Mouse (Mus musculus) liver, embryonic 14.5 days (tissue): ENCODE data around the gene Gm26558. TPM values are rescaled to one million over a fixed set of nuclear protein-coding genes. Genes with fewer than 3 reads are reported as not detected.

ENCODE experiments used
- ATAC-seq: fragments of 200-750 bp; cut with Nextera tagmentation; 2 replicates; pipeline ENCODE4 v1.8.0; 2017; ENCODE audit warnings: moderate number of reproducible peaks, mild to moderate bottlenecking, moderate library complexity; ENCODE audit not compliant: insufficient read depth
- DNase-seq, 3 experiments: peaks; one replicate each; pipeline ENCODE4 v3.0.0-alpha.2; 2012 to 2013; ENCODE audit warnings: low read depth in 3 of 3, low spot score in 3 of 3
- H3K27ac ChIP-seq: fragments of 300-500 bp; sonication (generic); 2 replicates; pipeline ENCODE4 v1.5.1; 2014; ENCODE audit warnings: moderate library complexity, mild to moderate bottlenecking, control low read depth, inconsistent platforms
- H3K27me3 ChIP-seq: fragments of 300-500 bp; sonication (generic); 2 replicates; pipeline ENCODE4 v1.6.1; 2014; ENCODE audit warnings: mild to moderate bottlenecking, low read length, moderate library complexity; ENCODE audit not compliant: control insufficient read depth, insufficient read depth
- H3K36me3 ChIP-seq: fragments of 300-500 bp; sonication (generic); replicated peaks from 2 replicates; pipeline ENCODE4 v1.6.1; 2014; ENCODE audit warnings: low read depth; ENCODE audit not compliant: control insufficient read depth, insufficient read depth
- H3K4me1 ChIP-seq, 2 experiments: fragments of 200-500 bp in 1 of 2; fragments of 300-500 bp in 1 of 2; sonication (generic) in 1 of 2; replicated peaks; 2 replicates each; pipeline ENCODE4 v1.6.1; 2012 to 2014; ENCODE audit warnings: antibody characterized with exemption in 1 of 2, inconsistent platforms in 1 of 2, low read length in 1 of 2; ENCODE audit not compliant: control insufficient read depth in 2 of 2, insufficient read depth in 2 of 2
- H3K4me2 ChIP-seq: fragments of 300-500 bp; sonication (generic); 2 replicates; pipeline ENCODE4 v1.6.1; 2014; ENCODE audit warnings: low read depth, mild to moderate bottlenecking, control low read depth, moderate library complexity
- H3K4me3 ChIP-seq, 2 experiments: fragments of 200-500 bp in 1 of 2; fragments of 300-500 bp in 1 of 2; sonication (generic) in 1 of 2; 2 replicates each; pipeline ENCODE4 v1.5.1; 2012 to 2014; ENCODE audit warnings: low read depth in 2 of 2, low read length in 2 of 2, mild to moderate bottlenecking in 2 of 2, control low read depth in 1 of 2, inconsistent platforms in 1 of 2, moderate library complexity in 1 of 2; ENCODE audit not compliant: insufficient read depth in 1 of 2
- H3K9ac ChIP-seq: fragments of 300-500 bp; sonication (generic); replicated peaks from 2 replicates; pipeline ENCODE4 v1.6.1; 2014; ENCODE audit warnings: mild to moderate bottlenecking, control low read depth, moderate library complexity
- H3K9me3 ChIP-seq: fragments of 300-500 bp; sonication (generic); 2 replicates; pipeline ENCODE4 v1.6.1; 2016; ENCODE audit warnings: low read length, mixed read lengths; ENCODE audit not compliant: control insufficient read depth
- CTCF ChIP-seq: IDR thresholded peaks from 2 replicates; pipeline ENCODE4 v1.5.1; 2016; ENCODE audit warnings: antibody characterized with exemption, low read depth, control low read depth
- EP300 ChIP-seq: IDR thresholded peaks from 2 replicates; pipeline ENCODE4 v1.6.1; 2016; ENCODE audit warnings: antibody characterized with exemption, low read depth
- WGBS: fragments of 180-500 bp; shearing (Covaris S2); extraction: QIAGEN DNeasy Blood & Tissue Kit; methylation state at CpG from one replicate; pipeline ENCODE4 v1.1.7; 2014; ENCODE audit not compliant: insufficient replicate concordance; 5-methylcytosine and 5-hydroxymethylcytosine counted together
- polyA plus RNA-seq, 2 experiments: library from polyadenylated mRNA; depleted of rRNA in 1 of 2; stranded (reverse) in 1 of 2; unstranded in 1 of 2; fragments of >200 nt; fragmentation: Nextera tagmentation in 1 of 2; extraction: Ambion mirVana in 1 of 2; gene quantifications; 2 replicates each; pipeline versions ENCODE4 v1.2.1 to v1.2.3; 2012 to 2014

The Gm26558 gene
- polyA plus RNA-seq, 2 experiments = 0.09 to 1.2 TPM

GRCm38 (mm10) chr2:70667016-70667415, 5.1 kb upstream of the Gm26558 start:
- no peaks in the 10 kb centered on the region for H3K36me3 ChIP-seq
- H3K9me3 ChIP-seq = no peaks in the 10 kb centered on the region
- no peak overlapping the region for H3K4me2 ChIP-seq
- no peak overlapping the region for H3K9ac ChIP-seq
- 70% methylated on average over 7 of the region's 7 CpGs for WGBS
- H3K4me3 ChIP-seq = no peak overlapping the region
- TF ChIP-seq EP300 (no peak), CTCF (no peak)
- H3K27me3 ChIP-seq = no peaks in the 10 kb centered on the region
- H3K27ac ChIP-seq = no peak overlapping the region
- DNase-seq (no peak), ATAC-seq (no peak)
- H3K4me1 ChIP-seq = peaks cover 8 to 13% of the 10 kb centered on the region in 2 experiments

DNA sequence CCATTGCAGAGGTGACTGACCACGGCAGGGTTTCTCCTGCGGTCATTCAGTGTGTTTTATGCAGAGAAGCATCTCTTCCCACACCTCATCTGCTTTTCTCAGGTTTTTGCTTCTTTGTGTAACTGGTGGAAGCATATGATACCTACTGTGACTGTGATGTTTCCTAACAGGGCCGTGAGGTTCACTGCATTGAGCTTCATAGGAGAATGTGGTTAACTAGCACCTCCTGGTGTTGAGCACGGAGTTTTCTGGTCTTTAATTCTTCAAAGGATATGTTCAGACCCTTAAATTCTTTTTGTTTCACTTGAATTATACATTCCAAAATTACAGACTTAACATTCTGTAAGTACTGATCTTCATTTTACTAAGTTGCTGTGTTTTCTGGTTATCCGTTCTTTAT, 1.9 kb upstream of the Gm26558 start:
- H3K4me2 ChIP-seq = no peak overlapping the region; the same call in 1 of the 2 replicates

DNA sequence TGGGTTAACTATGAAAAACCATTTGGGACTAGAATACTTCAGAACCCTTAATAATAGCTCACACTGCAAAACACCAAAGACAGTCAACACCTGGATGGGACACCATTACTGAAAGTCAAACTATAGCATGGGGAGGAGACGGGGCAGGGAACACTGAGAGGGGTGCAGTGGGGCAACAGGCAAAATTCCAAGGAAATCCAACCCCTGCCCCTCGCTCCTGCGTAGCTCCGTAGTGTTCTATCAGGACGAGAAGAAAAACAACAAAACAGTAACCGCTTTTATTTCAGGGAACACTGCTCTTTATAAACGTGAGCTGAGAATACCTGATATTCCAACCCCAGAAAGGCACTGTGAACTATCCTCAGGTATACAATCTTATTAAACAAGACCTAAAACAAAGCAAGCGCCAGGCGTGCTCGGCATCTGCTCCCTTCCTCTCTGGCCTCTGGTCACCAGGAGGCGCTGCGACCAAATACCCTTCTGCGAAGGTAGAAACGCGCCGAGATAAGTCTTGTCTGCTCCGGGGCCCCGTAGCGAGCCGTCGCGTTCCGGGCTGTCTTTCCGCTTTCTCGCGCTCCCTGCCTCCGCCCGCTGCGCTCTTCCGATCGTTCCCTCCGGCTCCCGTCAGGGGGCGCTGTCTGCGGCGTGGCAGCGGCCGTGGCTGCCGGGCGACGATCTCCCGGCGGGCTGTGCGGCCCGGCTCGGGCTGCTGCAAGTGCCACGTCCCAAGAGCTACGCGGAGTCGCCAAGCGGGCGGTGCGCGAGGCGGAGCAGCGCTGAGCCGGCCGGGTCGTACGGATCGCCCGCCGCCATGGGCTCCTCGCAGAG, 807 bp downstream of the Gm26558 start, which contains the start of gene Gorasp2:
Gene Gorasp2 (plus strand): TSS at position 690 of the 828 bp plus-strand sequence.
- peak within 1 kb of the TSS; percentile 93 for H3K9ac ChIP-seq
- DNase-seq = peak; percentile 92 to 94 (median 92)
- H3K4me1 ChIP-seq = peaks cover 6 to 10% of the 10 kb centered on the region in 2 experiments
- TF ChIP-seq EP300 (peak; percentile 54; the same call in 1 of the 2 replicates), CTCF (peak; percentile 92)
- H3K36me3 ChIP-seq = no peaks in the 10 kb centered on the region
- H3K27ac ChIP-seq = peak within 1 kb of the TSS; percentile 74
- H3K27me3 ChIP-seq = no peaks in the 10 kb centered on the region
- ATAC-seq = peak; percentile 94
- H3K9me3 ChIP-seq = no peaks in the 10 kb centered on the region
- H3K4me2 ChIP-seq = peak within 1 kb of the TSS; percentile 92
- 2% methylated on average over 64 of the region's 64 CpGs for WGBS
- H3K4me3 ChIP-seq = peak within 1 kb of the TSS; percentile 87 to 97

More for the DNA sequence above, 1.9 kb upstream of the Gm26558 start:
- H3K4me1 ChIP-seq = peaks cover 8 to 13% of the 10 kb centered on the region in 2 experiments
- no peak overlapping the region for H3K27ac ChIP-seq
- no peak for TF ChIP-seq EP300
- TF ChIP-seq CTCF = peak; percentile 22; the same call in 1 of the 2 replicates
- 66% methylated on average over 5 of the region's 5 CpGs for WGBS
- H3K36me3 ChIP-seq = no peaks in the 10 kb centered on the region
- no peak overlapping the region for H3K9ac ChIP-seq
- ATAC-seq = no peak
- H3K9me3 ChIP-seq = no peaks in the 10 kb centered on the region
- DNase-seq = peak in 1 of 3 experiments; percentile 9
- no peak overlapping the region for H3K4me3 ChIP-seq
- H3K27me3 ChIP-seq = no peaks in the 10 kb centered on the region

DNA sequence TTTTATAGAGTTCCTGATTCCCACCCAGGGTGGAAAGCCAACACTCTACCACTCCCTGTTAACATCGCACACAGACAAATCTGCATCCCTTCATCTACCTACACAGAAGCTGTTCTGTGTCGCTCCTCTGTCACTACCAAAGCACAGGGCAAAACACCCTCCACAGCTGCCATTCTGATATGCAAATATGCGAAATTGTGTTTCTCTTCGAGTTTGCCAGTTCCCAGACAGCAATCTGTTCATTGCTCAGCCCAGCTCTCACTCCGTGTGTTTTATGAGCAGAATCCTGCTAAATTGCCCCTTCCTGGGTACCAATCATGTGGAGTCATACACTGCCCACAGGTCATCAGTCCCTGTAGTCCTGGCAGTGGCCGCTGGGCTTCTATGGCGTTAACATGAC, 4.8 kb downstream of the Gm26558 start:
- H3K4me3 ChIP-seq = no peak overlapping the region
- no peaks in the 10 kb centered on the region for H3K27me3 ChIP-seq
- DNase-seq = no peak
- no peak overlapping the region for H3K4me2 ChIP-seq
- ATAC-seq = no peak
- H3K9me3 ChIP-seq = no peaks in the 10 kb centered on the region
- no peak for TF ChIP-seq EP300
- no peak for TF ChIP-seq CTCF
- H3K27ac ChIP-seq = no peak overlapping the region
- WGBS = 55% methylated on average over 7 of the region's 7 CpGs
- no peaks in the 10 kb centered on the region for H3K36me3 ChIP-seq
- H3K4me1 ChIP-seq = no peaks in the 10 kb centered on the region; a peak in 1 of 4 replicates
- H3K9ac ChIP-seq = no peak overlapping the region

DNA sequence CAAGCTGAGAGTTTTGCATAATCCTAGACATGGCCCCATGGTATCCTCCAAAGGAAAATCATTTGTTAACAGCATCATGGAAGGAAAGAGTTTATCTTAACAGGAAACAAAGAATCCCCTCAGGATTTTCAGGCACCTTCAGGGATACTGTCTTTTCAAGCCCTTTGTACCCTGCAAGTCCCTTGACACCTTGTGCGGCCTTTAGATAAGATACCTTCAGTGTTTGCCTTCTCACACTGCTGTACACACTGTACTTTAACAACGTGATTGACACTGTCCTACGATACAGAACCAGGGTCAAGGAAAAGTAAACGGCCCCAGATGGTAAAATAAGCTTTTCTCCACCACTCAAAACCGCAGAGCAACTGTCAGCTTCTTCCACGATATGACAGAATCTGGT, 10.1 kb downstream of the Gm26558 start:
- H3K4me3 ChIP-seq = no peak overlapping the region
- H3K9me3 ChIP-seq = no peaks in the 10 kb centered on the region
- H3K4me1 ChIP-seq = no peaks in the 10 kb centered on the region
- no peaks in the 10 kb centered on the region for H3K27me3 ChIP-seq
- H3K9ac ChIP-seq = no peak overlapping the region
- no peak overlapping the region for H3K27ac ChIP-seq
- no peak overlapping the region for H3K4me2 ChIP-seq
- no peak for DNase-seq
- TF ChIP-seq CTCF (no peak), EP300 (no peak)
- no peaks in the 10 kb centered on the region for H3K36me3 ChIP-seq
- ATAC-seq = no peak
- WGBS = 32% methylated on average over 6 of the region's 6 CpGs
